ENCODE assay signal across 8 mouse cellular contexts in genomic region chr7:49132851-49133351, GRCm38 (mm10).
DNase-seq lines count a peak whose midpoint lies in the region; ATAC-seq and TF ChIP-seq lines count a peak whose summit lies in the region.

No protein-coding gene starts in this region.

- WGBS in forebrain, embryonic 12.5 days, result 25% methylated on average over 10 of the region's 10 CpGs
- 12% methylated on average over 10 of the region's 10 CpGs for WGBS in heart, postnatal 0 days
- 29% methylated on average over 10 of the region's 10 CpGs for WGBS in liver, embryonic 14.5 days (ENCODE audit: insufficient replicate concordance)
- WGBS in neural tube, embryonic 15.5 days, result 34% methylated on average over 10 of the region's 10 CpGs

- no peaks in the 10 kb centered on the region for H3K27me3 ChIP-seq in ES-Bruce4 (ENCODE audit: control insufficient read depth, insufficient read depth, low read length, poor library complexity, severe bottlenecking)
- H3K27me3 ChIP-seq in forebrain, embryonic 12.5 days, result peaks cover 27% of the 10 kb centered on the region; the same call in 1 of the 2 replicates
- no peaks in the 10 kb centered on the region for H3K27me3 ChIP-seq in heart, postnatal 0 days (ENCODE audit: control insufficient read depth, insufficient read depth, low read length)
- H3K27me3 ChIP-seq in liver, embryonic 14.5 days (ENCODE audit: control insufficient read depth, insufficient read depth, low read length), result no peaks in the 10 kb centered on the region
- H3K27me3 ChIP-seq in neural tube, embryonic 15.5 days (replicated peaks), result no peaks in the 10 kb centered on the region

- no peaks in the 10 kb centered on the region for H3K36me3 ChIP-seq in ES-Bruce4 (ENCODE audit: control insufficient read depth, insufficient read depth, low read length, poor library complexity, severe bottlenecking)
- H3K36me3 ChIP-seq in forebrain, embryonic 12.5 days (replicated peaks), result no peaks in the 10 kb centered on the region
- H3K36me3 ChIP-seq in heart, postnatal 0 days (replicated peaks; ENCODE audit: control insufficient read depth, insufficient read depth, low read length), result no peaks in the 10 kb centered on the region
- H3K36me3 ChIP-seq in liver, embryonic 14.5 days (replicated peaks; ENCODE audit: control insufficient read depth, insufficient read depth, low read depth), result no peaks in the 10 kb centered on the region
- no peaks in the 10 kb centered on the region for H3K36me3 ChIP-seq in neural tube, embryonic 15.5 days

- no peak overlapping the region for H3K4me3 ChIP-seq in ES-Bruce4 (ENCODE audit: low read depth, low read length)
- no peak overlapping the region for H3K4me3 ChIP-seq in forebrain, embryonic 12.5 days (replicated peaks)
- H3K4me3 ChIP-seq in heart, postnatal 0 days (ENCODE audit: low read depth, low read length), result no peak overlapping the region
- no peak overlapping the region for H3K4me3 ChIP-seq in liver, embryonic 14.5 days (ENCODE audit: insufficient read depth in 1 of 2, low read depth in 2 of 2, low read length in 2 of 2)
- H3K4me3 ChIP-seq in neural tube, embryonic 15.5 days (replicated peaks), result no peak overlapping the region

- no peak overlapping the region for H3K9ac ChIP-seq in ES-Bruce4 (ENCODE audit: low read depth, poor library complexity, severe bottlenecking)
- H3K9ac ChIP-seq in forebrain, embryonic 12.5 days, result no peak overlapping the region
- H3K9ac ChIP-seq in heart, postnatal 0 days (replicated peaks; ENCODE audit: low read depth, low read length), result no peak overlapping the region
- H3K9ac ChIP-seq in liver, embryonic 14.5 days (replicated peaks), result no peak overlapping the region
- H3K9ac ChIP-seq in neural tube, embryonic 15.5 days (replicated peaks), result no peak overlapping the region

- TF ChIP-seq POLR2A in ES-Bruce4 (IDR thresholded peaks at IDR 0.05; ENCODE audit: insufficient read depth, low read length), result no peak

- no peak overlapping the region for H3K4me2 ChIP-seq in forebrain, embryonic 12.5 days
- no peak overlapping the region for H3K4me2 ChIP-seq in heart, postnatal 0 days (ENCODE audit: low read depth, low read length)
- H3K4me2 ChIP-seq in liver, embryonic 14.5 days (ENCODE audit: low read depth), result no peak overlapping the region
- H3K4me2 ChIP-seq in neural tube, embryonic 15.5 days, result no peak overlapping the region

- no peak for TF ChIP-seq EP300 in ES-Bruce4 (IDR thresholded peaks at IDR 0.05; ENCODE audit: insufficient read depth, low read depth, low read length)
- TF ChIP-seq EP300 in heart, postnatal 0 days (IDR thresholded peaks at IDR 0.05; ENCODE audit: low read depth), result no peak
- no peak for TF ChIP-seq EP300 in liver, embryonic 14.5 days (IDR thresholded peaks at IDR 0.05; ENCODE audit: low read depth)

- ATAC-seq in forebrain, embryonic 12.5 days (ENCODE audit: low FRiP score), result peak; percentile 71
- peak; percentile 84 for ATAC-seq in heart, postnatal 0 days (ENCODE audit: insufficient read depth, low read depth)
- ATAC-seq in liver, embryonic 14.5 days (ENCODE audit: insufficient read depth), result no peak
- ATAC-seq in neural tube, embryonic 15.5 days (ENCODE audit: low FRiP score), result peak; percentile 74

- 0 out of 2 replicates have a peak, but pooled peaks cover 3% of the 10 kb centered on the region for H3K9me3 ChIP-seq in ES-Bruce4 (replicated peaks; ENCODE audit: control insufficient read depth, insufficient read depth, low read length, poor library complexity, severe bottlenecking)
- peaks cover 7% of the 10 kb centered on the region; the same call in 1 of the 2 replicates for H3K9me3 ChIP-seq in forebrain, embryonic 12.5 days
- H3K9me3 ChIP-seq in heart, postnatal 0 days (replicated peaks; ENCODE audit: control insufficient read depth, low read length), result no peaks in the 10 kb centered on the region
- no peaks in the 10 kb centered on the region for H3K9me3 ChIP-seq in liver, embryonic 14.5 days (ENCODE audit: control insufficient read depth, low read length)
- H3K9me3 ChIP-seq in neural tube, embryonic 15.5 days (replicated peaks), result no peaks in the 10 kb centered on the region

- peak; percentile 44 for DNase-seq in c-Kit-positive CD71-positive TER-119-positive erythroid progenitor cells, embryonic 14.5 days (ENCODE audit: low spot score)
- peak; percentile 61 for DNase-seq in heart, postnatal 0 days (ENCODE audit: low spot score)
- DNase-seq in kidney, postnatal 25 days, result peak; percentile 70 to 84
- DNase-seq in liver, embryonic 14.5 days (ENCODE audit: low read depth in 3 of 3, low spot score in 3 of 3), result peak; percentile 7 to 30 (median 29)
- peak; percentile 48 for DNase-seq in testis, postnatal 14 days (ENCODE audit: low spot score)

- peak; percentile 90 for TF ChIP-seq CTCF in ES-Bruce4 (IDR thresholded peaks at IDR 0.05; ENCODE audit: low read depth, low read length)
- peak; percentile 94 for TF ChIP-seq CTCF in heart, postnatal 0 days (IDR thresholded peaks at IDR 0.05; ENCODE audit: low read depth)
- TF ChIP-seq CTCF in liver, embryonic 14.5 days (IDR thresholded peaks at IDR 0.05; ENCODE audit: low read depth), result peak; percentile 94

- H3K4me1 ChIP-seq in ES-Bruce4 (ENCODE audit: control insufficient read depth, insufficient read depth, low read length), result no peaks in the 10 kb centered on the region
- H3K4me1 ChIP-seq in forebrain, embryonic 12.5 days, result peaks cover 5% of the 10 kb centered on the region
- H3K4me1 ChIP-seq in heart, postnatal 0 days (ENCODE audit: control insufficient read depth, insufficient read depth), result 0 out of 2 replicates have a peak, but pooled peaks cover 9% of the 10 kb centered on the region
- H3K4me1 ChIP-seq in liver, embryonic 14.5 days (replicated peaks; ENCODE audit: control insufficient read depth in 2 of 2, insufficient read depth in 2 of 2, low read length in 1 of 2), result no peaks in the 10 kb centered on the region
- peaks cover 6% of the 10 kb centered on the region for H3K4me1 ChIP-seq in neural tube, embryonic 15.5 days

- no peak overlapping the region for H3K27ac ChIP-seq in ES-Bruce4 (ENCODE audit: insufficient read depth, low read length)
- H3K27ac ChIP-seq in forebrain, embryonic 12.5 days, result no peak overlapping the region
- peak overlapping the region; percentile 58 for H3K27ac ChIP-seq in heart, postnatal 0 days (ENCODE audit: low read depth)
- H3K27ac ChIP-seq in liver, embryonic 14.5 days, result no peak overlapping the region
- H3K27ac ChIP-seq in neural tube, embryonic 15.5 days (replicated peaks), result no peak overlapping the region
